Mouse (Mus musculus) lung, postnatal 10 days (tissue): ENCODE data around the gene Iqck.

Experiments used
- DNase-seq: peaks from one replicate; pipeline ENCODE4 v3.0.0; 2021

Iqck gene

DNA sequence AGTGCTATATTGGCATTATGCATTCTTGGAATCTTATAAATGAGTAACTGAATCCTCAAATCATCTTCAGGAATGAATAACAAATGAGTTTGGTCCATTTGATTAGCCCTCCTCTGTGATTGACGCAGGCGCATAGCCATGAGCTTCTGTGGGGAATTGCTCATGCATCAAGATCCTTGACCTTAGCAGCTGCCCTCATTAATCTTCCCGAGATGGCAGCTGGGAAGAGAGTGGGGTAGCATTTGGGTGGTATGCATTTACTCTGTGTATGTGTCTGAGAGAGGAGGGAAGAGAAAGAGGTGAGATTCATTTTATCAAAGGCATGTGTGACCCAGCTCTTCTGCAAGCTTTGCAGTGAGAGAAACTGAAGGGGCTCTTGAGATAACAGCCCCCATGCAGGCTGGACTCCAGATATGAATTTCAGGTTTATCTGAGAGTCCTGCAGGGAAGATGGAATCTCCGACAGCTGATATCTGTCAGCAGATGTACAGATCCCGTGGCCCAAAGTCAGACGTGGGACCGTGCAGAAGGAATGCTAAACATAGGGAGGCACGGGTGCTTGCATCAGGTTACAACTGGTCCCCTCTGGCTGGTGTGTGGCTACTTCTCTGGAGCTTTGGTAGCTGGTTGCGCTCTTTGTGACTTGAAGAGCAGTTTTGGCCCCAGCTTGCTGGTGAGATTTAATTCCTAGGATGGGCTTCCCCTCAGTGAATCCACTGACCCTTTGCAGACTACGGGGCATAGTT, 63.9 kb downstream of the Iqck start:
- no peak for DNase-seq

DNA sequence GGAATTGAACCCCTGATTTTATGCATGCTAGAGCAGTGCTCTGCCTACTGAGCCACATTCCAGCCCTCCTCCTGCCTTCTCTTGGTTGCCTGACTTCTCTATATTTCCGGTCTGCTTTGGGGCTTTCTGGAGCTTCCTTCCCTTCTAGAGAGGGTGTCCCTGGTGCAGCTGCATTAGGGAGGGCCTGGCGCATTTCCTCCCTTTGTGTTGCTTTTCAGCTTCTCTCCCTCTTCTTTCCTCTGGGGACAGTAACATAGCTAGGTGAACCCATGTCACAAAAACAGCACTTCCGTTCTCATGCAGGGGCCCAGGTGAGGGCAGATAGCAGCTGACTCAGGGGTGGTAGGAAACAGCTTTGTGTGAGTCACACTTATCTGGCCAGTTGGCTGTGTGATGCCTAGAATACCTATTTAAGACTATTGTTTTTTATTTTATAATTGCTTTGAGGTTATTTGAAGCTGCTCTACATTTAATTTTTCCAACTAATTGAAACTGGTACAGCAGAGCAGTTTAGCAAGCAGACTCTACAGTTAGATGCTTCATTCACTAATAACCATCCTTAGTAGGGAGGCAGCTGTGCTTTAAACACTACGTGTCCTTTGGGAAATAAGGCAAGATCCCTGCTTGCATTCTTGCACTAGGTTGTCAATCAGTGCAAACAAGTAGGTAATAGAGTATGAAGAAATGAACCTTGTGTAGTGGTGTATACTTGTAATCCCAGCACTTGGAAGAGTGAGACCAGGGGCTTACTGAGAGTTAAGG, 67.1 kb downstream of the Iqck start:
- DNase-seq: peak; percentile 8

DNA sequence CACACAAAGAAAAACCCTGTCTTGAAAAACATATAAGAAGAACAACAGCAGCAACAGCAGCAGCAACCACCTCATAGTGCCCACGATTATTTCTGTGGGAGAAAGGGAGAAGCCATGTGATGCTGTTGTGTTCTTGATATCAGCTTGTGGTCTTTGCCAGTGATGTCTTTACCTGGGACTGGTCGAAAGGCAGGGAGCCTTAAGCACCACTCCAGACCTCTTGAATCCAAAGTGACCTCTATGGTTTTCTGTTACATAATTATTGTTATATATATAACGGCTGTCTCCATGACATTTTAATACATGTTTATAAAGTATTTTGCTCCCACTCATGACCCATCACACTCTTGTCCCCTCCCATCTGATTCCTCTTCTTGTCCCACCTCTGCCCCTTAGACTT, 70.0 kb downstream of the Iqck start:
- DNase-seq: no peak

DNA sequence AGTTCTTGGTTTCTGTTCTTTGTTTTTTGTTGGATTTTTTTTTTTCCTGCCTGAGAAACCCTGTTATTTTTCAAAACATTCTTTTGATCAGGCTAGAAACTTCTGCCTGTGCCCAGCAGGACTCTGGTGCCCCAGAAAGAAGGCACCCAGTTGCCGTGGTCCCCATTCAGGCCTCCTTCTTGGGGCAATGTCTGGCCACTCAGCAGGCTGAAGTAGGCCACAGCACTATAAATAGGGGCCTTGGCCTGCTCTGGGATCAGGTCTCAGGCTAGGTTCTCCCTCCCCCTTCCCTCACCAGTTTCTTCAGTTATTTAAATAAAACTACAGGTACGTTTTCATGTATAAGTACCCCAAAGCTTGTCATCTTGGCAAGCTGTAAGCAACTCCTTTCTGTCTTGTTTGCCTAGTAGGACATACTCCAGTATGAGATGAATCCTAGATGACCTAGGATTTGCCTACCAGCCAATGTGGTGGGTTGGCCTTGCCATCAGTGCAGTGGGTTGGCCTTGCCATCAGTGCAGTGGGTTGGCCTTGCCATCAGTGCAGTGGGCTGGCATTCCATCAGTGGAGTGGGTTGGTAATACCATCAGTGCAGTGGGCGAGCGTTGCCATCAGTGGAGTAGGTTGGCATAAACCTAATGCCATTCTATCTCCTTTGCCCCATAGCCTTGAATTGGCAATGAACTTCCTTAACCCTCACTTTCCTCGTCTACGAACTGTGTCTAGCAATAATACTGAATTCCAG, 71.1 kb downstream of the Iqck start:
- DNase-seq: no peak

DNA sequence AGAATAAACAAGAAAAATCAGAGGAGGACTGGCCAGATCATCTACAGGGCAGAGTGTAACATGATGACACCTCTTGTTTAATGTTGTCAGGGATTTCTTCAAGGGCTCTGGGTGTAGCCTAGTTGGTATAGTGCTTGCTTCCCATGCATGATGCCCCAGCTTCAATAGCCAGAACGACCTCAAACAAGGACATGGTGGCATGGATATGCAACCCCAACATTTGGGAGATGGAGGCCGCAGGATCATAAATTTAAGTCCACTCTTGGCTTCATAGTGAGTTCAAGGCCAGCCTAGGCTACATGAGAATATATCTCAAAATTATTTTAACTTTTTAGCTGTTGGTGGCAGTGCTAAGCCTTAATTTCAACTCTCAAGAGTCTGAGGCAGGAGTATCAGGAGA, 71.7 kb downstream of the Iqck start:
- DNase-seq: no peak

DNA sequence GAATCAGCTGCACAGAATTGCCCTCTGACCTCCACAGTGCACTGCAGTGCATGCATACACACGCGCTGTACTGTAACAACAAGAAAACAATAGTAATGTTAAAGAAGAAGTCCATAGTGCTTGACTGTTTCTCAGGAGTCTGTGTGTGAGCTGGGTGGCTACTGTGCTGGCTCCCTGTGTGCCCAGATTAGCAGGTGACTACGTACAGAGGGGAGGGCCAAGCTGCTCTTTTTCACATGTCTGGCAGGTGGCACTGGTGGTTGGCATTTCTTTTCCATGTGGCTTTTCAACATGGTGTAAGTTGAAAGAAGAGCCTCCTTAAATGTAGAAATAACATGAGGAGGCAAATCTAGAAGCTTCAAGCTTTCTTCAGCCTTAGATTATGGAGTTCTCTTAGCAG, 72.8 kb downstream of the Iqck start:
- DNase-seq: no peak

DNA sequence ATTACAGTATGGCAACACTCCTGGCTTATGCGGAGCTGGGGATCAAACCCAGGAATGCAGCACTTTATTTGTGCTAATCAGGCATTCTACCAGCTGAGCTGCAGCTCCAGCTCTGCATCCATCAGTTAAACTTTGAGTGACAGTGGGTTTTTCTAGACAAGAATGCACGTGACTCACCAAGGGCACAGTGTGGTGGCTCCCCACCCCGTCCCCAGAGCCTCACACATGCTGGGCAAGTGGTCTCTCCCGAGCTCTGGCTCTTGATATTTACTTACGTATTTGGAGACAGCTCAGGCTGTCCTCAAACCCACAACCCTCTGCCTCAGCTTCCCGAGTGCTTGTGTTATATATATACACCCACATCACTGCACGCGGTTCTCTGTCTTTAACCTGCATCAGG, 73.4 kb downstream of the Iqck start:
- DNase-seq: no peak

DNA sequence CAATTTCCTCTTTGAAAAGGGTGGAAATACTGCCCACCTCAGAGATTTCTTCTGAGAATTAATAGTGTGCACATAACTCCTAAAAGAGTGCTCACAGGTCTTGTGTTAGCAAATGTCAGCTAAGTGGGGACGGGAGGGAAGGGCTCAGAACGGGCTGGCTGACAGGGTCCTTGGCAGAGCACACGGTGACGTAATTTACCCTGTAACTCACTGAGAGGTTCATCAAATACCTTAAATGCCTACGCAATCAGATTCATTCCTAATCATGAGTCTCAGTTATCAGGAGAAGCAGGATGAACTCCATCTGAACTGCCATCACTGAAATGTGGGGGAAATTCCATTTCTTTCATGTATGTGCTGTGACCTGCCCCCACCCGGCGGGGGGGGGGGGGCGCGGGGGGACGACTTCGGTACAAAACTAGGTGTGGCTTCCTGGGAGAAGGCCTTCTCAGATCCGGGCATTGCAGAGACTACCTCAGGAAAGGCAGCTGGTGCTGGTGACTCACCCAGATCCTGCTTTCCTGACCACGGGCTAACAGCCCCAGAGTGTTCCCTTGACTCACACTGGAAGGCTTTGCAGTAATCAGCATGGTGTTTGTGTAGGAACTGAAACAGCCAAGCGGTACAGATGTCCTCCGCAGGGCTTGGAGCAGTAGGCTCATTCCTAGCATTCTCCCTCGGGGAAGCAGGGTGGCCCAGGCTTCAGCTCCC, 74.2 kb downstream of the Iqck start:
- peak; percentile 57 for DNase-seq

DNA sequence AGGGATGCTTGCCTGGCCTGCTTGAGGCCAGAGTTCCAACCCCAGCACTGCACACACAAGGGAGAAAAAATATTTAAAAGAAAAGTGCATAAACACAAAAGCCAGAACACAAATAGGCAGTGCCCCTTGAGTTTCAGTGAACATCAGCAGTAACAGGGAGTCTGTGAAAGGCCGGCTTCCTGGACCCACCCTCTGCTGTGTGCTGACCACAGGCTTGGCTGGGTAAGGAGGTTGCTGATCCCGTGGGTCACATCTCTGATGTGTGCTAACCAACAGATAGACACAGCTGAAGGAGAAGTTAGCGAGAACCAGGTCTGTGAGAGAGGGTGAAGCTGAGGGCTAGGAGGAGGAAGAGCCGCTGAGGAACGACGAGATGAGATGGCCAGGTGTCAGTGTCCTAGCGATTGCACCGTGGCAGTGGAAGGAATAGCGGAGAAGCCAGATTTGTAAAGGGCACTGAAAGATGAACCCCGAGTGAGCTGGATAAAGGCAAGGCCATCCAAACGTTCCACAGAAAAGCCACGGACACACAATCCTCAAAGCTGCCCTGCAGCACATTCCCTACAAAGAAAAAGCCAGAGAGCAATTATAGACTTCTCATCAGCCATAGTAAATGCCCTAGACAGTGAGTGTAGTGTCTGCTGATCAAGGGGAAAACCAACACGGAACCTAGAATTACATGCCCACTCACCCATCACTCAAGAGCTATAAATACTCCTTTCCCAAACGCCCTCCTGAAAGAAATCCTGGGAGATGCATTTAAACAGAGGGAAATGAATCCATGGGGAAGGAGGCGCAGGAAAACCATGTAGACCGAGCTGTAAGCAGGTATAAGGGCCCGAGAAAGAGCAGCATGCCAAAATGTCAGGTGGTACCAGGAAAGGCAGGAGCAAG, 76.2 kb downstream of the Iqck start:
- DNase-seq: no peak

DNA sequence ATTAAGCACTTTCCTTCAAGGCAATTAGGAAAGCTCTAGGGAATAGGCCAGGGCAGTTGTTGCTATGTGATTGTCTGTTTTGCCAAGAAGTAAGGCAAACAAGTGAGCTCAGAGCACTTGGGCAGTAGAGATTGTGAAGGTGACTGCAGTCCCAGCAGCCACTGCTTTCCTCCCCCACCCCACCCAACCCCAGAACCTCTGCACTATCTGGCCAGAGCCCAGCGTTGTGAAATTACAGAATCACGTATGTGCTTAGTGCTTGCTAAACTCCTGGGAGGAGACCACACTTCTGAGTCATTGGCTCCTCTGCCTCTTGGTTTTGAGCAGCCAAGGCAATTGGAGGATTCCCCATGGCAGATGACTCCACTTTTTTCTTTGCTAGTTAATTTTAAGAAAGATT, 79.8 kb downstream of the Iqck start:
- DNase-seq: peak; percentile 77

DNA sequence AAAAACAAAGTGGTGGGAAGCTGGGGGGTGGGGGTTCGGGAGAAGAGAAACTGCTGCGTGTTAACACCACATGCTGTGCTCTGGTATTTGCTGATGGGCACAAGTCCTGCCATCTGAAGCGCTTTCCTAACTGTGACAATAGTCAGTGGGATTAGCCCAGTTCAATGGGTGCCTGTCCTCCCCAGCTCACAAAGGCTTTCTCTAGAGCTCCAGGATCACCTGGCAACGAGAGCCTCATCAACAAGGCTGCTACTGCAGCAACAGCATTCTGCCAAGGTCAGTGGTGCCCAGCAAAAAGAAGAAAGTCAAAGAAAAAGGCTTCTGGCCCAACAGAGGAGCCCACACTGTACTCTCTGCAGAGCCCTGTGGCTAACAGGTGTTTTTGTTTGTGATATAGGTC, 81.3 kb downstream of the Iqck start:
- DNase-seq: no peak

DNA sequence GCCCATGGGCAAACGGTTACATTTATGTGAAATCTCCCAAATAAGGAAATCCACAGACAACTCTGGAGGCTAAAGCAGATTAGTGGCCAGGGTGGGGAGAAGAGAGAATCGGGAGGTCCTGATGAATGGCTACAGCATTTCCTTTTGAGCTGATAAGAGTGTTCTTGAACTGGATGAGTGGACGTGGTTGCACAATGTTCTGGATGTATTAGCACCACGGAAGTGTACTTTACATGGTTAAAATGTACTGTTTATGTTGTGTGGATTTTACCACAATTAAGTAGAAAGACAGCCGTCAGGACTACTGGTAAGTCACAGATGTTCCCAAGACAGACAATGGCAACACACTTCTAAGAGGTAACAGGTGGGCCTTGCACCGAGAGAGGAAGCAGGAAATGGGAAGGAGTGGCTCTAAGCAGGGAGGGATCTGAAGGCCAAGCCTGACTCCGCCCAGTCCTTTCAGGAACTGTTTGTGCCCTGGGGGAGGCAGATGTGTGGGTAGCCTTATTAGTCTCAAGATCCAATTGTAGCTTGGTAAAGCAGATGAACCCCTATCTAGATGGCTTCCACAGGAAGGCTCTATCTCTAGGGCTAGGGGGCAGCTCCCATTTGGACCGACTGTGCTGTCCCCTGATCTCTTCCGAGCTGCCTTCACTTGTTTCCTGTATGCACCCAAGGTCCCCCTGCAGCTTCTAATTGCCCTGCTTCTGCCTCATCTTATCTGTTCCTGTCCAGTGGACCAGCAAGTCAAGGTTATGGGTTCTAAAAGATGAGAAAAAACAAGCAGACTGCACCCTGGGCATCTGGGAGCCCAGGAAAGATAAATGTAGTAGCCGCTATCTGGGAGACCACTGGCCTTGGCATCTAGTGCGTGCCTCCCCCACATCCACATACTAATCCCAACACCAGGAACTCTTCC, 82.2 kb downstream of the Iqck start:
- DNase-seq: peak; percentile 49

DNA sequence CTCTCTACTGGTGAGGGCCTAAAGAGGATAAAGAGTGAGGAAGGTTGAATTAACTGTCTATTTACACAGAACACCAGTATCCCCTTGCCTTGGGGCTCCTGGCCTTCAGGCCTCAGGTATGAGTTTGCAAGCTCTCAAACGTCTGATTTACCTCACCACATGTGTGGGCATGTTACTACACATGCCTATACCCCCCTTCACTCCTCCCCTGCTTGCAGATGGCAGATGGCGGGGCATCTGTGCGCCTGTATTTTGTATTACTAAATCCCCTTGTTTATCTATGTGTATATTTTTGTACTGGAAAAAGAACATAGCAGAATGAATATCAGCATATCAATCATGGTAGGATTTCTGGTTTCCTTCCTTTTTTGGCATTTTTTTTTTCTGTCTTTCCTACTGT, 86.7 kb downstream of the Iqck start:
- DNase-seq: no peak

DNA sequence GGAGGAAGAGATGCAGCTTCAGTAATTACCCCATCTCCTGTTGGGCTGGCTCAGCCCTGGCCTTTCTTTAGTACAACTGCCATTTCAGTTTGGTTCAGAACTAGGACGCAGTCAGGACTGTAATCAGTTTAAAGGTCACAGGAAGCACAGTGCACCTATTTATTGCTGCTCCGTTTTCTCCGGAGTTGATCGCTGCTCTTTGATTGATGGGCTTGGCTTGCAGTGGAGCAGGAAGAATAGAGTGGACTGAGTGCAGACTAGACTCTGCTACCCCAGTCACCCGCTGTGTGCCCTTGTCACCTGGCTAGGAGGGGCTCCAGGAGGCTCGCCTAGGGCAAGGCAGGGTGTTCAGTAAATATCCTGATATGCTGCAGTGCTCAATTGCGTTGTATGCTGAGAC, 87.6 kb downstream of the Iqck start:
- no peak for DNase-seq

DNA sequence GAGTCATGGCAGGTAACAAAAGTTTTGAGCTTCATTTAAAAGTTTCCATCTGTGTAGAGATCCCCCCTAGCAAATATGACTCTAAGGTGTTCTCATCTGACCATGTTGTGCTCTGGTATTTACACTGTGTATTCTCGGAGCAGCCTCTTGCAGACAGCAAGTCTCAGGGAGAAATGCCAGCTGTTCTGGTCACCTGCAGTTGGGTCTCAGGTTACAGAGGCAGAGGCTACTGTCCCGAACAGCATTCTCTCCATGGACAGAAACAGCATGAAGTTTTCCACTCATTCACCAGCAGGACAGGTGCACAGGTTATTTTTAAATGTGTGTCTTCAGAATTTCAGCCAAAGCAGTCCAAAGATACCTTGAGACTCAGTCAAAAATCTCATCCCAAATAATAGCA, 89.3 kb downstream of the Iqck start:
- no peak for DNase-seq

DNA sequence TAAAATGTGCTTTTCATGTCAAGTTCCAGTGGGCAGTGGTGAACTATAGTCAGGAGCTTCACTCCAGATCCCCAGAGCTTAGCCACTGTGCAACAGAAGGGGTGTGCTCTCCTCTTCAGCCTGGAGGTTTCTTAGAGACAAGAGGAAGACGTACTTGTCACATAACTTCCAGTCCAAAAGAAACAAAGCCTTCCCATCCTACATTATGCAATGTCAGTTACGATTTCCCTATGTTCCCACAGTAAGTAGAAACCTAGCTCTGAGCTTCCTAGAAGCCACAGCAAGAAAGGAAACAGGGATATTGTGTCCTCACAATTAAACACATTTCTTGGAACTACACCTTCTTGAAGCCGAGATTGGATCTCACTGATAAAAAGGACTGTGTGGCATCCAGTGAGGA, 91.7 kb downstream of the Iqck start:
- no peak for DNase-seq

DNA sequence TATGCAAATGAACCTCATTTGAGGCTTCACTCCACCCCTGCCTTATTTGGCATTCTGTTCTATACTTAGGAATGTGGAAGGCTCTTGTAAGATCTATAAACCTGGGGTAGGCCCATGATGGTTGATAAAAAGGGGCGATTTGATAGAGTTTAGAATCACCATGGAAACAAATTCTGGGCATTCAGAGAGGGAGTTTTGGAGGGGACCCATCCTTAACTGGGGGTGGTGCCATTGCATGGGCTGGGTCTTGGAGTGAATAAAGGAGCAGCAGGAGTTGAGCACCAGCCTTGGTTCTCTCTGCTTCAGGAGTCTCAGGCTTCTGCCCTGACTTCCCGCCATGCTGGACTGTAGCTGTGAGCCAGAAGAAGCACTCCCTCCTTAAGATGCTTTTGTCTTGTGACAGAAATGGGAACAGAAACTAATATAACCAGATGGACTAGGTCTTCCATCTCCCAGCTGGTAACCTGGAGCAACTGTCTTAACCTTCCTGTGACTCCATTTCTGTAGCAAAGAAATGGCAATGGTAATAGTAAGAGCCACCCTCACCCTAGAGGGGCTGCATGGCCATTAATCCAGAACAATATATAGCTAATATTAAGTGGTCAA, 93.2 kb downstream of the Iqck start:
- no peak for DNase-seq

DNA sequence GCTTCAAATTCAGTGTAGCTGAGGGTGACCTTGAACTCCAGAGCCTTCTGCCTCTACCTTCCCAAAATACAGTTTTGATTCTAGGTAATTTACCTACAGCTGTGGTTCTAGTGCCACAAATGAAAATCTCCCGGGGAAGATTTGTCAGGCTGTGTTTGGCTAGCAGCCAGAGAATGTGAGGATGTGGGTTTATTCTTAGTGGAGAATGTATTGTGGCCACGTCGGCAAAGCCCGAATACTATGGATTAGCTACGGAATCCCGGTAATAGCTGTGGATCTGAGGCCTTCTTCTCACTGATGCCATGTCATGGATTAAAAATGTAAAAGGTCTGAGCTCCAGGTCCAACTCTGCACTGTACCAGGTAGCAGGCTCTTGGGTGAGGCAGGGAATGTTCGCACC, 94.2 kb downstream of the Iqck start:
- no peak for DNase-seq

DNA sequence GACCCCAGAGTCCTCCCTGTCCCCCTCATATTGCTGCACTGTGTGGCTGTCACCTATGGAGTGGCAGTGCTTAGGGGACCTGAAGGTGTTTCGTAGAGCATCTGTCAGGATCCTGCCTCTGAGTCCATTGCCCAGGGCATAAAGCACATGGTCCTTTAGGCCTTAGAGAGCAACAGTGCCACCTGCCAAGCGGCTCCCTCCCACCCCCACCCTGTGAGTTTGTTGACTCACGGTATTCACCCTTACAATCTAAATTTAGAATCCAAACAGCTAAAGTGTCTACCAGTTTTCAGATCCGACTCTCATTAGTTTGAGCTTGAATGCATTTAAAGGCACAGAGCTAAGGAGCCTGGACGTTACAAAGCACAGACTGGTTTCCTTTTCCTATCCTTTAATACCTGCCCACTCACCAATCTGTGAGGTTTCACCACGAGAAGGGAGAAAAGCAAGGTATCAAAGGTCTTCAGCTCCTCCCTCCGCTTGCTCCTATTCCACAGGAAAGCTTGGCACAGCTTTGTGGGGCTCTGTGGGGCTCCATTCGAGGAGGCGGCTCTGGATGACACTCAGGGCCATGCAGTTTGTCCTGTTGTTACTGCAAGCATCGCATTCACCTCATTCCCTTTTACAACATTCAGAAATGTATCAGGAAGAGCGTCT, 98.2 kb downstream of the Iqck start:
- DNase-seq: no peak

DNA sequence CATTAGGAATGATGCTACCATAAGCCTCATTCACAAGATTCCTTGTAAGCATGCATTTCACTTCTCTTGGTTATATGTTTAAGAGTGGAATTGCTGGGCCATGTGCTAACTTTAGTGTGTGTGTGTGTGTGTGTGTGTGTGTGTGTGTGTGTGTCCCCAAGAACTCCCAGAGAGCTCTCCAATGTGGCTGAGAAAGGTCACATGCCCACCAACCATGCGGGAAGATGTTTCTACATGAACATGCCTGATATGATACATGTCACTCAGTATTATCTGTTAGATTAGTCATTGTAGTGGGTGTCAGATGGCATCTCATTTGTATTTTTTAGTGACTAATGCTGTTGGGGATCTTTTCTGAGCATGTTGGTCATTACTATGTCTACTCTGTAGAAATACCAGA, 99.4 kb downstream of the Iqck start:
- no peak for DNase-seq
